Mouse (Mus musculus) testis, postnatal 14 days (tissue): Measurements from ENCODE around the gene Smpd3.
A peak's percentile ranks its signal among the peaks of the same experiment; 100 is the strongest.
"Not testable (repeated sequence)": the region's sequence is repeated elsewhere in the genome, so short reads cannot be mapped to it uniquely, and the experiment has no call there.

Experiments
- DNase-seq: peaks from one replicate; pipeline ENCODE4 v3.0.0; 2021; ENCODE audit warnings: low spot score

Smpd3 gene

DNA sequence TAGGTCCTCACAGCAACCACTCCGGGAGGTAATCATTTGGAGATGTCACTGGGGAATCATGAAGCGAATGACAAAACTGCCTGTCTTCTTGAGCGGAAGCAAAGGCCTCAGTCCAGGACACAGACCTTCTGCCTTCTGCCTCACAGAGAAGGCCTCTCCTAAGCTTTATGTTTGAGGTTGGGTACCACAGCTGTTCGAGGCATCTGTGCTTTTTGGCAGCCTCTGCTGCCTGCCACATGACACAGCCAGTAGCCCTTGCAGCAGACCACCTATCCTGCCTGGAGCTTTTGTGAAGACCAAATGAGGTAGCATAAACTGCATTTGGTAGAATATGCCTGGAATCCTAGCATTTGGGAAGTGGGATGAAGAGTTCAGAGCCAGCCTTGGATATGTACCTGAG, 11.2 kb downstream of the Smpd3 start:
- no peak for DNase-seq

DNA sequence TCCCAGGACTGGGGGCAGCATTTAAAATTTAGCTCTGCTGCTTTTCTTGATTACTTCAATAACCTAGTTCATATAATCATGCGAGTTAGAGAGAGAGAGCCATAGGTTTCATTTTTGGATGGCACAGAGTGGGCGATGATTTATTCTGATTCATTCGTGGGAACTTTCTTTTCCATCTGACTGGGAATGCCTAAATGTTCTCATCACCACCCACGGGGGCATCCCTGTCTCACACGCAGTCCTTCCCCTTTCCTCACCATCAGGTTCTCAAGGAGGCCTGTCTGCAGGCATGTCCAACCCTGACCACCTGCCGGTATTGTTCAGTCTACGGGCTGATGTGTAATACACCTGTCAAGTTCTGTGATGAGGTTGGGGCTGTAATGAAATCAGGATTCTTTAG, 16.4 kb downstream of the Smpd3 start:
- no peak for DNase-seq

DNA sequence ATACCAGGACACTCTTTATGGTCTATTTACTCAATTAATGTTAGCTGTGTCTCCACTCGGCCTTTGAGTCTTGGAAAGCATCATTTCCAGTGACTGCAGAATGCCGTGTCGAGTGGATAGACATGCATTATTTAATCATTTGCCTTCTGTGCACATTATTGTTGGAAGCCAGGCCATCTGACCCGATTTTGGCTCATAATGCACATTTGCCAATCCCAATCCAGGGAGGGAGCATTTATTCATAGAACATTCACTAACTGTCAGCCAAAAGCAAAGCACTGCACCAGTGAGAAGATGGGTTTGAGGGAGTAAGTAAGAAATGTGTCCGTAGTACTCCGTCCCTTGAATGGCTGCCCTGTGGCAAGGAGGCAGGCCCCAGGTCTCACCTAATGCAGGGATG, 17.8 kb downstream of the Smpd3 start:
- no peak for DNase-seq

DNA sequence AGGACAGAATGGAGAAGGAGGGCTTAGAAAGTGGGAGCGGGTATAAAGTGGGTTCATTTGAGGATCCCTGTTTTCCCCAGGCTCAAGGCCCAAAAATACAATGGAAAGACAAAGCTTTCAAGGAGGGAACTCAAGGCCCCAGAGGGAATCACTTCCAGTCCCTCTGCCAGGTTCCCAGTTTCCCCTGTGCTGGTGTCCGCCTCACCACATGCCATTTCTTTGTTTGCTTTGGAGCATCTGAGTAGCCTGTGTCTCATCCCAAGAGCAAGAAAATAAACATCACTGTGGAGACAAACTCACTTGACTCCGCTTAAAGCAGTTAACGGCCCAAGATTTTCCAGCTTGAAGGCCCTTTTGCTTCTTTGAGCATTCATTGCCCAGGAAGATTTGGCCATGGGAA, 20.7 kb downstream of the Smpd3 start:
- no peak for DNase-seq

DNA sequence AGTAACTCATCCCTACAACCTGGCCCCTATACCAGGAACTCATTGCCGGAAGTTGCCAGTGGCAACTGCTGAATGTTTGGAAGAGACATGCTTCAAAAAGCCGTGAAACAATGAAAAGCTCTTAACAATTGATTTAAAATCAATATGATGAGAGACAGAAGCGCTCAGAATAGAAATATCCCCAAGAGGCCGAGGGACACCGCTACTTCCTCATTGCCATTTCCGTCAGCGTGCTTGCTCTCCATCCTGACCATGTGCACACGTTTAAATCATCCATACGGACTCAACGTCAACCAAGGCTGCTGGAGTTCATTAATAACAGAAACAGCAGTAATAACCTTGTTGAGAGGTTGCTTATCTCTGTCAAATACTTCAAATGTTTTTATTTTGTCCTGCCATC, 21.3 kb downstream of the Smpd3 start:
- DNase-seq: no peak

DNA sequence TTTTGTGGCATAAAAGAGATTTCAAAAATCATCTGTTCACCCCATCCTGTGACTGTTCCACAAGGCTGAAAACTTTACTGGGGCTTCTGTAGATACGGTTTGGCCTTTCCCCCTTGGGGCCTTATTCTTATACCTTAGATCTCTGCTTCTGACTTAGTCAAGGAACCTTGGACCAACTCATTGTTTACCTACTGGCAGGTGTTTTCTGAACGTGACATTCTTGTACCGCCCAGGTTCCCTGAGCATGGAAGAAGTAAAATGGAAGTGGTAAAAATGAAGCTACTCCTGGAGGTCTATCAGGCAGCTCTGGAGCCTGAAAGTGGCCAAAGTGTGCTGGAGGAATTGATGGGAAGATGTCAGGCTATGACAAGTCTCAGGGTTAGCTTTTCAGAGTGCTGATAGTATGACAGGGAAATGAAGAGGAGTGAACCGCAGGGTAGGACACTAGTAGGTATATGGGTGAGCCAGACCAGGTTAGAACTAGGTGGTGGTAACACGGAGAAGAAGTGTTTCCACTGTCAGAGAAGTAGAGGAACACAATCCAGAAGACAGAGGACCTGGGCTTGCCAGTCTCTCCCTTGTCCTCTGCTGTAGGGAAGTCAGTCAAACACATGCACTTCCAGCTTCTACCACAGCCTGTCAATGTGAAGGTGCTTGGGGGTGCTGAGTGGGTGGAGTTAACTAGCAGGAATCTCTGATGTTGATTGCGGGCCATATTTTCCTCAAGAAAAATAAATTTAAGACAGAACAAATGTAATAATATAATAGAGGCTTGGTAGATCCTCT, 22.2 kb downstream of the Smpd3 start:
- no peak for DNase-seq

DNA sequence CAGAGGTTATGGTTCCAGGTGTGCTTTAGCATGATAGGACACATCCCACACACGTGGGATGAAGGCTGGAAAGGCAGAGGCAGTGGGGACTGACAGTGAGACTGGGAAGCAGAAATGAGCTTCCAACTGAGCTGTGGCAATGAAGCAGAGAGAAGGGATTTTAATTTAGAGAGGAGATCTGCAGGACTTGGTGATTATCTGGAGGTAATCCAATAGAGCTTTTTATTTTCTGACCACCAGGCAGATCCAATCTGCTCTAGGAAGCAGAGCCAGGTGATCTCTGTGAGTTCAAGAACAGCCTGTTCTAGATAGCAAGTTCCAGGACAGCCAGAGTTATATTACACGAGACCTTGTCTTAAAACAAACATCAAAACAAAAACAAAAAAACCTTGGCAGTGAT, 24.0 kb downstream of the Smpd3 start:
- no peak for DNase-seq

DNA sequence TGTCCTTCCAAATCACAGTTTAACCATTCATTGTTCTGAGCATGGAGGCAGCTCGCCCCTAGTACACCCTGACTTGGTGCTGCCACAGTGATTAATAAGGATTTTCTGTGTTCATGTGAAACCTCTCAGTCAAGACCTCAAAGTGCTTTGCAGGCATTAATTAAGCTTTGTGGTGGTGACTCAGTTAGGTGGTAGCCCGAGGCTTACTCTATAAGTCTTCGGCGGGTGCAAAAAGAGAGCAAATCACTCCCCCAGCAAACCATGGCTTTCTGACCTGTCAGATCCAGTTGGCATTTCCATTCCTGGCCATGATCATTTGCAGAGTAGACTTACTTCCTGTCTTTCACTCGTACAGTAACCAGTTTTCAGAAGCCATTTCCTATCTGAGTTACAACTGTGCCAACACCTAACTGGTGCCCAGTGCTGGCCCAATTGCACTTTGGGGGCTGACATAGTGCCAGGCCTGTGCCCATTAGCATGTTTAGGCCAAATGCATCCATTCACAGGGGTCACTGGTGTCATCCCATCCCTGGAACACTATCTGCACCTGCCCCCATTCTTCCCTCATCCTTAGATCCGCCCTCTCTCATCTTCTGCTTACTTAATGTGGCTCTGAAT, 24.6 kb downstream of the Smpd3 start:
- no peak for DNase-seq

DNA sequence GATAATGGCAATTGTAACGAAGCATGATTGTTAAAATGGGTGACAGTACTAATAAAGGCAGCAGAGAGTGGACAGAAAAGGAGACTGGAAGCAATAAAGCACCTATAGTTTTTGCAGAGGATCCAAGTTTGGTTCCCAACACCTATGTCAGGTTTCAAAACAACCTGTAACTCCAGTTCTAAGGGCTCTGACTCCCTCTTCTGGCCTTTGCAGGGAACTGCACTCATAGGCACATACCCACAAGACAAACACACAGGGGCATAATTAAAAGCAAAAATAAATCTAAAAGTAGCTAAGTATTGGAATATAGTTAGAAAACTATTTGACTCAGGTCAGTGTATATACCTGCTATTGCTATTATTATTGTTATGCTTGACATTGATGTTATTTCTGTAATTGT, 25.8 kb downstream of the Smpd3 start:
- no peak for DNase-seq

DNA sequence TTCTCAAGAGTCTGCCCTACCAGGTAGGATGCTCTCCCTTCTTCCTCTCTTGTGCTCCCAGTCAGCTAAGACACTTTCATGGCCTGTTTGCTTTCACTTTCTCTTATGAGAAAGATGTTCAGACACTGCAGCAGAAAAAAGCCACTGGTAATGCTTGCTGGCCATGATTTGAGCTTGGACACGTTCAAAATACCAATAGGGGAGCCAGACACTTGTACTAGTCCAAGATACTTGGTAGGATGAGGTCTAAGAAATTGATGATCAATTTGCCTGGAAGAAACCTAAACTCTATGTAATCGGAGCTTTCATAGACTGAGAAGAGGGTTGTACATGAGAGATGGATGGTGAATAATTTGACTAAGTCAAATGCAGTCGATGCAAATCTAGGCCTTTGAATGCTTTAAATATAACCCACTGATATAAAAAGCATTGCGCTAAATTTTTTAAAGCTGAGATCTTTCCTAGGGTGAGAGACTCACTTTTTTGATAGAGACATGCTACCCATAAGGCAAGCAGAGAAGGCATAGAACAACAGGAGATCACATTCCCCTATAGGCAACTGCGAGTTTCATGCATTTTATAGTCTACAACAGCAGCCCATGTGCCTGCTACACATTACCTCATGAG, 27.6 kb downstream of the Smpd3 start:
- no peak for DNase-seq

DNA sequence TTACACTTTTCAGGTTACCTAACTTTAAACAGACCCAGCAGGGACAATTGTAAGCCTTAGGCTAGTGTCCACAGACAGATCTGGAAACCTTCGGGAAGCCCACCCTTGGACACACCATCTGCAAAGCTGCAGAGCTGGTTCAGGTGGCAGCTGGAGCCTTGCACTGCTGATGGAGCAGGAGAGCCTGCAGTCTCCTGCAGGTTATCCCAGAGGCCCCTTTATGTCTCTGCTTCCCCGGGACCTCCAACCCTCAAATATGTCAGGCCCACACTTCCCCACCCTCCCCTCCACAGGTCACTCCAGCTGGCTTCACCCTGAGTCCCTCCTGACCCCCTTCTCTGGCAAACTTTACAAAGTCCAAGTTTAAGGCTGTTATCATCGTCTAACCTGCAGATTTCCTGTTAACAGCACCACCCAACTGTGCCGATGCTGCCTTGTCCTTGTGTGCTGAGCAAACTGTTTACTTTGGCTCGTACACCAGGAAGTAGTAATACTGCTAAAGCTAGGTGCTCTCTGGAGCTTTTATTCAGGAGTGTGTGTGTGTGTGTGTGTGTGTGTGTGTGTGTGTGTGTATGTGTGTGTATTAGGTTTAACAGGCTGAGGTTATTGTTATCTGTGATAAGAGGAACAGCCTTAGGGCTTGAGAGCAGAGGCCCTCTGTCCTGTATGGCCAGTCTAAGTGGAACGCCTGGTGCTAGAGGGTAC, 29.6 kb downstream of the Smpd3 start:
- not testable (repeated sequence) for DNase-seq

DNA sequence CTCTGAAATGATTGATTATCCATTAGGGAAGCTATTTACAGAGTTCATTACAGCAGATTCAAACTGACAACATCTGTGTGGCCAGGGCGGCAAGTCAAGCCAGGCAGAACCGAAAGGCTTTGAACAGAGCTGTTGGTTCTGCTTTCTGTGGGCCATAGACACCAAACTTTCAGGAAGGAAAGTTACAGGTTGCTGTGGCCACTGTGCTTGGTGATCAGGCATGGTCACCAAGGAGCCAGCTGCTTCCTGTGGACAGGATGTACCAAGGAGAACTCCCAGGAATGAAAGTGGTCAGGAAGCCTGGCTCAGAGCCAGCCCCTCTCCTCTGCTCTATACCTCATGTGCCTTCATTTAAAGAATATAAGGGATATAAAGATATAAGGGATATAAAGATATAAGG, 30.2 kb downstream of the Smpd3 start:
- DNase-seq: peak; percentile 24

DNA sequence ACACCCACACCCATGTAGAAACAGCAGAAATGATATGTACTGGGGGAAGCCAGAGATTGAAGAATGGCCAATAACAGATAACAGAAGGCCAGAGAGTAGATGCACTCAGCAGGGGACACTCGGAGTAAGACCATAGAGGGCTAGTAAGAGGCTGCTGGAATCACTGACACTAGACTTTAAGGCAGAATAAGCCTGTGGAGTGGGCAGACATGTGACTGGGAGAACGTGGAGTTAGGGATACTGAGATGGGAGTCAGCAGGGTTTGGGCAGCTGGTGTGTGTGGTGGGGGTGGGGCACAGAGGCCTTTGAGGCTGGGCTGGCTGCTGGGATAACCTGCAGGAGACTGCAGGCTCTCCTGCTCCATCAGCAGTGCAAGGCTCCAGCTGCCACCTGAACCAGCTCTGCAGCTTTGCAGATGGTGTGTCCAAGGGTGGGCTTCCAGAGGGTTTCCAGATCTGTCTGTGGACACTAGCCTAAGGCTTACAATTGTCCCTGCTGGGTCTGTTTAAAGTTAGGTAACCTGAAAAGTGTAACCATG, 31.0 kb downstream of the Smpd3 start:
- DNase-seq: not testable (repeated sequence)

DNA sequence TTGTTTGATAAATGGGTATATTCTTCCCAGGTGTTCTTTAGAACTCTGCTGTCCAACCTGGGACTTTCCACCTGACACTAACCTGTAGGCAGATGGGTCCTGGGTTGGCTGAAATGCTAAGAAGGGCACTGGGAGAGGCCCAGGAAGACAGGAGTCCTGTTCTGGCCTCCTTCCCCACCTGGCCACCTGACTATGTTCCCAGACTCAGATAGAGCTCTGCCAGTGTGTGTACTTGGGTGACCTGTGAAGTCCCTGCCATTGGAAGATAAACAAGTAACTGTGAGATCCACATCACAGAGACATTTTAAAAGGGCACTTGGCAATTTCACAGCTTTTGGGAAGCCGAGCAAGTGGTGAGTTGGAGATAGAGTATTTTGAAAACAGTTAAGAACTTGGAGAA, 31.7 kb downstream of the Smpd3 start:
- DNase-seq: no peak

DNA sequence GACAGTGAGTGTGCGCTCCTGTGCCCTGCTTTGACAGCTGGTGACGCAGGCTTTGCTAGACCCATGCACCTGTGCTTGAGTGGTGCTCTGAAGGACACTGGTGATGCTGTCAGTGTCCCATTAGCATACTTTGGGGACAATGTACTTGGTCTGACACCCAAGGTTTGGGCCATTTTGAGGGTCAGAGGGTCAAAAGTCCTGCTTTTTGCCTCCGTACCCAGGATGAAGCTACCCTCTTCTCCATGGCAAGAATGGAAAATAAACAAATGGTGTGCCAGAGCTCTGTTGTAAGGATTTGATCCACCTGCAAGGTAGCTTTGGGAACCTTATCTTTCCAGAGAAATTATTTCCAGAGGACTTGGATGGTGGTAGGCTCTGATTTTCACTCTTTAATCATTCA, 32.5 kb downstream of the Smpd3 start:
- DNase-seq: no peak

DNA sequence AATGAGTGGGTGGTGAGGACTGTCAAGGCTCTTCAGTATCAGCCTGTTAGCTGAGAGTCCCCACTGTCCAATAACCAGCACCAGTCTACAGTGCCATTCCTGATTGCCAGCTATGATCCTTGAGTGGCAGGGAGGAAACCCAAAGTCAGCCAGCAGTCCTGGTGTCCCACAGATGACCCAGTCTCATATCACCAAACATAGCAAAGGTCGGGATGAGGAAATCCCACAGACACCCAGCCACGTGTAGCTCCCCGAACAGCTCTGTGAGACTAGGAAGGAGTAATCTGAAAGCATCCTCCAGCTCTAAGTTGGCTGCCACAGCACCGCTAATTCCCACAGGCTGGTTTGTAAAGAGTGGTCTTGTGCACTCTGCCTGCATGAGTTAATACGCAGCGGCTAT, 33.5 kb downstream of the Smpd3 start:
- DNase-seq: no peak

DNA sequence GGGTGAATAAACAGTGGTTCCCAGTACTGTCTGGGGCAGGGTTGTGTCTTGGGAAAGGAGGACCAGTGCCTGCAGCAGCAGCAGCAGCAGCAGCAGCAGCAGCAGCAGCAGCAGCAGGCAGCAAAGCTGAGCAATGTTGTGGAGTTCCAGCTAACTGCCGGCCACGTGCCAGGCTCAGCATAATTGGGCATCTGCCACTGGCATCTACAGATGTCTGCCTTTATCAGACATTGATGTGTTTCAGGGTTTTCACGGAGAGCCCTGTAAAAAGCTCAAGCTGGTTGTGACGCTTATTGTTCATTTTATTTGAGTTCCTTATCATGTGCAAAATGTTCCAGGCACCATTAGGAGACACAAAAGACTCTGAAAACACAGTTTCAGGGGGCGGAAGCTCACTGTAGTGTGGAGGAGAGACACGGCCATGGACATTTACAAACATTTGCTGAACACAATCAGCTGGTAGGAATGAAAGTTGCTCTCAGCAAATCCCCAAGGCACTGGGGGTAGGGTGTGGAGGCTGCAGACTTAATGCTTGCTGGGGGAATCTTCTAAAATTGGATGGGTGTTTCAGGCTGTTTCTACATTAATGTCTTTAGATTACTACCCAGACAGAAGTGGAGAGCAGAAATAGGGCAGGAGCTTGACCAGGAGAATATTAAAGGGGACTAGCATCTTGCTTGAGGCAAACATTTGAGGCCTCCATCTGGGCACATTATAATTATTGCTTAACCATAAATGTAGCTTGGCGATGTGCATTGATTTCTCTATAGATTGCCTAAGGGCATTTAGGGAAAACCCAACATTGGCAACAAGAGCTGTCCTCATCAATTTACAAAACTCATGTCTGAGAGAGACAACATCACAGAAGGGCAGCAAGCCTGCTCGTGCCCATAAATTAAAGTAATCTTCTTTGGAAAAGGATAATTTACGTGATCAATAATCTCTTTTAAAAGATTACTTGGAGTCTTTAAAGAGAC, 36.8 kb downstream of the Smpd3 start:
- DNase-seq: no peak

DNA sequence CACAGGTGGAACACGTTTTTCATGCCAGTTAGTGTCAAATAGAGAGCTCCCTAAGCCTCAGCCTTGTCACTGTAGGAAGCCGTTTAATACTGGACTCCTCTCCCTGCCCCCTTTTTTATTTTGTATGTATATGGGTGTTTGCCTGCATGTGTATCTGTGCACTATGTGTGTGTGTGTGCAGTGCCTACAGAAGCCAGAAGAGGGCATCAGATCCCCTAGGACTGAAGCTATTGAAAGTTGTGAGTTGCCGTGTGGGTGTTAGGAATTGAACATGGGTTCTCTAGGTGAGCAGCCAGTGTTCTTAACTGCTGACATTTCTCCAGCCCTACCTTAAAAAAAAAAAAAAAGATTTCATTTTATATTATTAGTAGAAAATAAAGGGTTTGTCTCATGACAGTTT, 38.1 kb downstream of the Smpd3 start:
- no peak for DNase-seq

DNA sequence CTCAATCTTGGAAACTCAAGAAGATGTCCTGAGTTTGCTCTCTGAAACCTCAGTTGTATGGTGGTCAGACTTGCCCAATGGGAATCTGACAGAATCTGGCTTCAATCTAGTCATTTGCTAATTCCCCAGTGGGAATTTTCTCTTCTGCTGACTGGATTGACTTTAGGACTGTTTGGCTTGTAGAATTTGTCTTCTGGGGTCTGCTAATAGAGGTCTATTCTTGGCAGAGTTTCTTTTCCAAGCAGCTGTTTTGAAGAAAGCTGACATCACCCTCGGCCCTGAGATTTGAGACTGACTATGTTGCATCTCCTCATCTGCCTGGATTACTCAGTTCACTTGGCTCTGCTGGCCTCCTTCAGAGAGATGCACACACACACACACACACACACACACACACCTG, 38.9 kb downstream of the Smpd3 start:
- no peak for DNase-seq

DNA sequence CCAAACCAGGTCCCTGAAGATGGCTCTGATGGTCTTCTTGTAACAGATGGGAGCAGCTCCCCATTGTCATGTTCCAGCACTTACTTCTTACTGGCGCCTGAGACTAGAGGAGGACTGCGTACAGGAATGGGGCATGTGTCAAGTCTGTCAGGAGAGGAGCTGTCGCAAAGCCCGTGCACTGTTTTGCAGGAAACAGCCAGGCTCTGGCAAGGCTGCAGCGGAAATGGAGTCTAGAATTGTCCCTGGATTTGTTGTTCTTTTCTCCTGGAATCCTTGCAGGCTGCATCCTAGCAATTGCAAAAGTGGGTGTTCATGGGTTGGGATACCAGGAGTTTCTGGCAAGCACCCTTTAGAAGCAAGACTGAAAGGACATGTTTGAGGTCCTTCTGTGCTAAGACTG, 39.5 kb downstream of the Smpd3 start:
- no peak for DNase-seq
